Mouse (Mus musculus): ENCODE data around the gene 2310057N15Rik.
A peak's percentile ranks its signal among the peaks of the same experiment; 100 is the strongest.
"Not testable (repeated sequence)": the region's sequence is repeated elsewhere in the genome, so short reads cannot be mapped to it uniquely, and the experiment has no call there.

2310057N15Rik gene

GRCm38 (mm10) chr16:88774106-88774505, at the start of gene 2310057N15Rik:
TSS of gene 2310057N15Rik (minus strand) at chr16:88774206.
- no peak for DNase-seq (ENCODE audit: extremely low spot score)

- peak; percentile 22 for DNase-seq (ENCODE audit: extremely low spot score)
Measured at GRCm38 (mm10) chr16:88823736-88824135, 49.7 kb upstream of the 2310057N15Rik start.

GRCm38 (mm10) chr16:88820066-88820465, 46.1 kb upstream of the 2310057N15Rik start, which contains the start of gene Krtap15:
TSS of gene Krtap15 (plus strand) at chr16:88820215.
- DNase-seq (ENCODE audit: extremely low spot score), result no peak

- DNase-seq (ENCODE audit: extremely low spot score), result no peak
Measured at GRCm38 (mm10) chr16:88811827-88812226, 37.8 kb upstream of the 2310057N15Rik start, which contains the start of gene Gm20741. TSS of gene Gm20741 (minus strand) at chr16:88812220.

- no peak for DNase-seq (ENCODE audit: extremely low spot score)
Measured at GRCm38 (mm10) chr16:88786786-88787185, 12.8 kb upstream of the 2310057N15Rik start.

GRCm38 (mm10) chr16:88777596-88777995, 3.6 kb upstream of the 2310057N15Rik start, which contains the start of gene Gm5965:
TSS of gene Gm5965 (plus strand) at chr16:88777896.
- DNase-seq (ENCODE audit: extremely low spot score), result no peak

- DNase-seq (ENCODE audit: extremely low spot score), result not testable (repeated sequence)
Measured at GRCm38 (mm10) chr16:88758547-88758946, 15.5 kb downstream of the 2310057N15Rik start, which contains the start of gene 2310034C09Rik. TSS of gene 2310034C09Rik (plus strand) at chr16:88758847.

- DNase-seq (ENCODE audit: extremely low spot score), result not testable (repeated sequence)
Measured at GRCm38 (mm10) chr16:88751535-88751934, 22.5 kb downstream of the 2310057N15Rik start, which contains the start of gene Krtap13. TSS of gene Krtap13 (minus strand) at chr16:88751635.

- DNase-seq (ENCODE audit: extremely low spot score), result no peak
Measured at GRCm38 (mm10) chr16:88747943-88748342, 26.1 kb downstream of the 2310057N15Rik start.

- no peak for DNase-seq (ENCODE audit: extremely low spot score)
Measured at GRCm38 (mm10) chr16:88744750-88745340, 29.2 kb downstream of the 2310057N15Rik start.

- no peak for DNase-seq (ENCODE audit: extremely low spot score)
Measured at GRCm38 (mm10) chr16:88735391-88735790, 38.6 kb downstream of the 2310057N15Rik start.

GRCm38 (mm10) chr16:88728812-88729275, 45.2 kb downstream of the 2310057N15Rik start, which contains the start of gene Krtap13-1:
TSS of gene Krtap13-1 (plus strand) at chr16:88728862.
- DNase-seq (ENCODE audit: extremely low spot score), result no peak
